Mouse (Mus musculus): ENCODE results near the gene Mospd3.

Mospd3 gene

GRCm38 (mm10) chr5:137600619-137601364, at the start of gene Mospd3:
Mospd3 (minus strand) TSS chr5:137601058.
- peak; percentile 95 to 98 for DNase-seq

DNA sequence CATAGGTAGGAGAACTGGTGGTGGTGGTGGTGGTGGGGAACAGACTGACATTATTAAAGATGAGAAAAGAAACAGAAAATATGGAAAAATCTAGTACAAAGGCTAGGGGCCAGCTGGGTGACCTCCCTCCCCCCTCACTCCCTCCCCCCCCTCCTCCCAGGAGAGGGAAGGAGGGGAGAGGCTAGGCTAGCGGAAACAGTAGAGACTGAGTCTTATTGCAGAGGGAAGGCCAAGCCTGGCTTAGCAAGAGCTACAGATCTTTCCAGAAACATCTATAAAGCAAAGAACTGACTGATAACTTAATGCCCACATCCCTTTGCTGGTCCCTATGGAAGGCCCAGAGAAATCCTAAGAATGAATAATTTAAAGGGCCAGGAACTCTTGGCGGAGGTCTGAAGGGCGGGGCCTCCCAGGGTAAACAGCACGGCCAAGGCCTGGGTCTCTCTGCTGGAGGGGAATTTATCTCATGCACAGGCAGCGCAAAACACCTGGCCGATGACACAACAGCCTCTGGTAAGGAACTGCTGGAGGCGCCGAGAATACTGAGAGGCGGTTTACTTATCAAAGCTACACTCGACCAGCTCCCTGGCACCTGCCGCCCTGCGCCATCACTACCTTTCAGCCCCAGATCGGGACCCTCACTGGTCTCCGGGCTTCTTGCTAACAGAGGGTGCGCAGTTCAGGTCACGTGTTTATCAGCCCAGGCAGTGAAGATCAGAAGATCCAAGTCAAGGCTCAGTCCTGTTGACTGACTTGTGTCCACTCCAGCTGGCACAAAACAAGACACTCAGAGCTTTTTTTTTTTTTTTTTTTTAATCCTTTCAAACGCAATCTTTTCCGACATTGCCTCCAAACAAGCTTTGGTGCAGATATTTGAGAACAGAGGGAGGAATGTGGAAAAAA, 49.1 kb upstream of the Mospd3 start:
- DNase-seq, result no peak

DNA sequence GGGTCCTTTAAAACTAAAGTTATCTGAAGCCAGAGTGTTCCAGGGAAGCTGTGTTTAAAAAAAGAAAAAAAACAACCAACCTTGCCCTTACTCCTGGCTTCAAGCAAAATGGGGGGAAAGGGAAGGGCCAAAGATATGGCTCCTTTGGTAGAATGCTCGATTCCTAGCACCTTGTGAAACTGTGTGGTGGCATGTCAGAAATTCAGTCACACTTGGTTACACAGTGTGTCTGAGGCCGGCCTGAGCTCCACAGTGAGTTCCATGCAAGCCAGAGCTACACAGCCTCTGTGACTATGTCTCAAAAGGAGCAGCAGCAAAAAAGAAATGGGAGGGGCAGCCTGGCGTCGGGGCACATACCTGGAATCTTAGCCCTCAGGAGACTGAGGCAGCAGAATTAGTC, 48.4 kb upstream of the Mospd3 start:
- DNase-seq, result no peak

DNA sequence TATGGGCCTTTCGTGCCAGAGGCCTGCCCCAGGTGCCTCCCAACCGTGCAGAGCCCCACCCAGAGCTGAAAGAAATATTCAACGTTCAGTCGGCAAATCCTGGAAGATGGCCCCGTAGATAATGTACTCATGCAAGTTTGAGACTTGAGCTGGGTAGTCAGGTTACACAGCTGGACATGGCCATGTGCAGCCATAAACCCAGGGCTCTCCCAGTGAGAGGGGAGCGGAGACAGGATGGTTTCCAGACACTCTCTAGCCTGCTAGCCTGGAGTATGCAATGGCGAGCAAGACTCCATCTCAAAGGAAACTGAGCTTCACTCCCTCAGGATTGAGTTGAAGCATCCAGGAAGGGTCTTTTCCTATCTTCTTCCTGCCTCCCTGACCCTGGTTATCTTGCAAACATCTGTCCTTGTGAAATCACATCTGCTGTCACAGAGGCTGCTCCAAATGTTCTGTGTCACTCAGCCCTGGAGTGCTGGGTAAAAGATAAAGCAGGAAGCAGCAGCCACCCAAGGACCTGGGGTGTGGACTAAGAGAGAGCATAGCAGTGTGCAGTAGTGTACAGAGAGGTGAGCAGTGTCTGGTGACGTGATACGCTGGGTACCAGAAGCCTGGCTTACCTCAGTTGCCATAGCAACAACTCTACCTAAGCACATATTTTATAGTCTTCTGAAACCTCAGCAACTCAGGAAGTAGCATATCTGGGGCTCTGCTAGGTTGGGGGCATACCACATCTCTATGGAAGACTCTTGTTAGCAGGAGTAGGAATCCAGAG, 47.2 kb upstream of the Mospd3 start:
- no peak for DNase-seq

- no peak for DNase-seq
These were observed 44.8 kb upstream of the Mospd3 start, which contains the start of gene Irs3 for GRCm38 (mm10) chr5:137645652-137646091. Irs3 (minus strand) TSS chr5:137645714.

- peak; percentile 51 to 65 for DNase-seq
These were observed 44.3 kb upstream of the Mospd3 start for GRCm38 (mm10) chr5:137645091-137645651.

DNA sequence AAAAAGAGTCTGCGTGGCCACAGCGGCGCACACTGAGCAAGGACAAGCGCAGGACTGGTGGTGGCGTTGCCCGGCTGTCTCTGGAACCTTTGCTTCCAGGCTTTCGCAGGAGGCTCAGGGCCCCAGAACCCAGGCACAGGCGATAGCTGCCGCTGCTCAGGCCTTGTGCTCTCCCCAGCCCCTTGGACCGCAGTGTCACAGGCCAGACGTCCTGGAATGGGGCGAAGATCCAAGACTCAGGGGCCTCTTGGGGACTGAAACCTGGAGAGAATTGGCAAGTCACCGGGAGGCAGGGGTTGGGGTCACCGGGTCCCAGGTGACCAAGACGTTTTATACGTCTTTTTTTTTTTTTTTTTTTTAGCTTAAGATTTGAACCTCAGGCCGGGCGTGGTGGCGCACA, 43.6 kb upstream of the Mospd3 start:
- DNase-seq, result no peak

DNA sequence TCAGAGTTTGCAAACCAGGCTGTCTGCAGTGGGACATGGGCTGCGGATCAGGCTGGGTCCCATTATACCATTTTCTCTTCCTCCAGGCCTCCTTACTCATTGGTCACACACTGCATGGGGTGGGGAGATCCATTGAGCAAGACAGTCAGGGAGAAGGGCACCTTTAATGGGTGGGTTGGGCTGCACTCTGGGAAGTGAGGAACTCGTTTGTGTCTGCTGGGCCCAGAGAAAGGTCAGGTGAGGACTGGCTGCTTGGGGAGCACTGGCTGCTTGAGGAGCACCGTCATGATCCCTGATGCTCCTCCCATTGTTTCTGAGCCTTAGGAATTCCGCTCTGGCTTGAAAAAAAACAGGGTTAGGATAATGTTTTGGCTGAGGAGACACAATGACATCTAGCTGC, 42.0 kb upstream of the Mospd3 start:
- DNase-seq, result no peak

GRCm38 (mm10) chr5:137641054-137641453, 40.2 kb upstream of the Mospd3 start, which contains the start of gene Sap25:
Sap25 (plus strand) TSS chr5:137641334.
- peak; percentile 29 to 30 for DNase-seq

- DNase-seq, result no peak
These were observed 38.6 kb upstream of the Mospd3 start for GRCm38 (mm10) chr5:137639472-137639871.

- no peak for DNase-seq
These were observed 32.7 kb upstream of the Mospd3 start for GRCm38 (mm10) chr5:137633397-137634084.

- DNase-seq, result peak in 1 of 2 experiments; percentile 31
These were observed 30.7 kb upstream of the Mospd3 start for GRCm38 (mm10) chr5:137631591-137631990.

GRCm38 (mm10) chr5:137631171-137631570, 30.3 kb upstream of the Mospd3 start:
- peak; percentile 67 to 77 for DNase-seq

DNA sequence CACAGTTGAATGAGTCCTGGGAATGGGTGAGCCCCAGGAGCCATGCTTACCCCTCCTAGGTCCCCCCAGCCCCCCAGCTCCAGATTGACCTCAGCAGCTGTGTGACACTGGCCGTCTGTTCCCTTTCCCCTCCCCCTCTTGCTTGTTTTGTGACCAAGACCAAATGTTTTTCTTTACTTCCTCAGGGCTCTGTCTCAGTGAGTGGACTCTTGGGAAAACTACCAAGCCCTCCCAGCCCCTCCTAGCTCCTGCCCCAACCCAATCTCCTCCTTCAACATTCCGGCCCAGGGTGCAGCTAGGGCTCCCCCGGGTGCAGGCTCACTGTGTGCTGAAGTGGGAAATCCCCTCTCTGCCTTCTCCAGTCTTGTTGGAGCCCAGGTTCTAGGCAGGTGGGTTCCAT, 29.7 kb upstream of the Mospd3 start:
- peak; percentile 33 to 39 for DNase-seq

DNA sequence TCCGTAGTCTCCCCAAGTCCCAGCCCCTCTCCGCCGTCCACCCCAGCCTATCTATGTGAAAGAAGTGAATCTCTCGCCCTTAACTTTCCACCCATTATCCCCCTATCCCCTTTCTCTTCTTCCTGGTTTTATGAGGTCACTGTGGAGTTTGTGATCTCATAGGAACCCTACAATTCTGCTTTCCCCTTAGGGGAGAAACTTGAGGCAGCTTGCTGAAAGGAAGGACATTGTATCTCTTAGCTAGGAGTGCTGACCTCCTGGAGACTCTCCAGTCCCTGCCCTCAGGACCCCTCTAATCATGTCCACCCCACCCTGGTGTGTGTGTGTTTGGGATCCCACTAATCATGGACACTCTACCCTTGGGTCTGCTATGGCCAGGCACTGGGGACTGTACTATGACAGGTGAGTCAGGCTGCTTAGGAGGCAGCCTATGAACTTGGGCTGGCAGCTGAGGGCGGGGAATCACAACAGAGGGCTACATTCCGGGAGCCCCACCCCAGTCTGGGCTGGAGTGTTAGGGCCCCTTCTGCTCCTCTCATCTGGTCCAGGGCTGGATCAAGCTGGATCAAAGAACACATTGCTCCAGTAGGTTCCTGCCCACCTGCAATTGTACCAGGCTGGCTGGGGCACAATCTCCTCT, 29.2 kb upstream of the Mospd3 start:
- DNase-seq, result peak in 1 of 2 experiments; percentile 43

DNA sequence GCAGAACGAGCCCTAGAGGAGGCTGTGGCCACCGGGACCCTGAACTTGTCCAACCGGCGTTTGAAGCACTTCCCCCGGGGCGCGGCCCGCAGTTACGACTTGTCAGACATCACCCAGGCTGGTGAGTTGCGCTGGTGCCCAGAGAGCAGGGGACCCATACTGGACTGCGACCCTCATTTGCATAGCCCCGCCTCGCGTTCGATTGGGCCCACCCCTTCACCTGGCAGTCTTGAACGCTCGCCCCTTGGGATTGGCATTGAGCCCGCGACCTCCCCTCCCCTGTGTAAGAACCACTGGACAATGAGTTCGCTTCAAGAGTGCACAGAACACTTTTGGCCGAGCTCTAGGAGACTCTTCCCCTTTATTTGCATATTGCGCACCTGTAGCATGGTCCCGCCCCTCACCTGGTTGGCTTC, 28.5 kb upstream of the Mospd3 start:
- DNase-seq, result peak; percentile 79 to 81

- peak; percentile 96 to 99 for DNase-seq
These were observed 27.8 kb upstream of the Mospd3 start, which contains the start of the genes Fbxo24, Lrch4 and Gm20605 for GRCm38 (mm10) chr5:137628498-137629305. Fbxo24 (minus strand) TSS chr5:137629002. Lrch4 (plus strand) TSS chr5:137629121. Gm20605 (plus strand) TSS chr5:137629175.

- DNase-seq, result no peak
These were observed 27.1 kb upstream of the Mospd3 start for GRCm38 (mm10) chr5:137627991-137628390.

DNA sequence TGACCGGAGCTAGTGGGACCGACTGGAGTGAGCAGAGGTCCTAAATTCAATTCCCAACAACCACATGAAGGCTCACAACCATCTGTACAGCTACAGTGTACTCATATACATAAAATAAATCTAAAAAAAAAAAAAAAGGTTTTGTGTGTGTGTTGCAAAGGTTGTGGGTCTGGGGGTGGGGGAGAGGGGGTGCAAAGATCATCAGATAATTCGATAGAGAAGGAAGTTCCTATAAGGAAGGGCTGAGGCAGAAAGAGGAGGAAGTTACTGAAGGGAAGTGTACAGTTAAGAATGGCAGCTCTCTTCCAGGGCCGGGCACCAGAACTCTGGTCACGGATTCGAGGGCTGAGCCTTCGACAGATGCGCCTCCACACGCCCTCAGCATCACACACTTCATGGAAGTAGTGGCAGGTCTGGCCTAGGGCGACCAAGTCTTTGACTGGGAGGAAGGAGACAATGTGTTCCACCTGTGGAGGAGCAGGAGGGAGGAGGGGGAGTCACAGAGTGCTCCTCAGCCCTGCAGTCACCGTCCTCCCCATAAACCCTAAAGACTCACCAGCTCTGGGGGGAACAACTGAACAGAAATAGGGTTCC, 23.2 kb upstream of the Mospd3 start:
- DNase-seq, result no peak

DNA sequence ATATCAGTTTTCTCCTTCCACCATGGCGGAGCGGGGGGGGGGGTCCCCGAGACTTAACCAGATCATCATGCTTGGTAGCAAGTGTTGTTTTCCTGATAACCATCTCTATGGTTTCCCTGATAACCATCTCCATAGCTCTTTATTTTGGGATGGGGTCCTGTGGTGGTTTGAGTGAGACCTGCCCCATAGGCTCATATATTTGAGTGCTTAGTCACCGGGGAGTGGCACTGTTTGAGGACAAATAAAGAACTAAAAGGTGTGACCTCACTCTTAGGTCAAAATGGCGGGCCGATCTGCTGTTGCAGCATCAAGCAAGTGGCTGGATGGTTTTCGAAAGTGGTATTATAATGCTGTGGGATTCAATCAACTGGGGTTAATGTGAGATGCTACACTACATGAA, 14.5 kb upstream of the Mospd3 start:
- DNase-seq, result no peak

All from spleen, adult 18-20 months (tissue).